Mouse (Mus musculus) layer of hippocampus, adult 8-10 months (tissue): Measurements from ENCODE around the gene Pkm. TPM values are rescaled to one million over a fixed set of nuclear protein-coding genes. Genes with fewer than 3 reads are reported as not detected.

Source experiments
- DNase-seq, 2 experiments: peaks; one replicate each; pipeline ENCODE4 v3.0.0; 2022; ENCODE audit warnings: low spot score in 2 of 2
- total RNA-seq, 4 experiments: library from RNA; stranded (reverse); gene quantifications; 2 replicates each; pipeline ENCODE4 v1.2.4; 2022

Pkm gene
- 1,000 to 10,000 TPM; 1,385 to 1,484 (median 1,437) TPM for total RNA-seq

DNA sequence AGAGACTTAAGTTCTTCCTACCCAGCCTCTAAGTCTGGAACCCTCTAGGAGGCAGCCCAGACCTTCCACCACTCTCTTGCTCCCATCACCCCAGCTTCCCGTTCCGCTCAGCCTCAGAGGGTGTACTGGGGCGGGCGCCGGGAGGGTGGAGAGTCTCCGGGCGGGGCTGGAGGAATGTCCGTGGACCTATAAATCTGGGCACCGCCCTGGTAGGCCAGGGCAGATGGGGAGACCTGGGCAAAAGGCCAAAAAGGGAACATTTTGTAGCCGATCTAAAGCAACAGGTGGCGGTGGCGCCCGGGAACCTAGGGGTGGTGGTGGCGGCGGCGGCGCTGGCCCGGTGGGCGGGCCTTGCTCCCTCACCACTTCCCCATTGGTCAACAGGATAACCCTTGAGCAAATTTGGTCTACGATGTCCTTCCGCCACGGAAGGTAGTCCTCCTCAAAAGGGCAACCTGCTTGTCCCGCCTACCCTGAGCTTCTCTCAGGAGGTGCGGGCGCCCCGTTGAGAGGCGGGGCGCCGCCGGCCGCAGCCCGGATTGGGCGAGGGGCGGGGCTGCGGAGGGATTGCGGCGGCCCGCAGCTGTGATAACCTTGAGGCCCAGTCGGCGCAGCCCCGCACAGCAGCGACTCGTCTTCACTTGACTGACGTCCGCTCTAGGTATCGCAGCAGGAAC is at the start of gene Pkm:
TSS of gene Pkm (plus strand) at position 411 of the 677 bp plus-strand sequence.
- peak; percentile 96 to 97 for DNase-seq

DNA sequence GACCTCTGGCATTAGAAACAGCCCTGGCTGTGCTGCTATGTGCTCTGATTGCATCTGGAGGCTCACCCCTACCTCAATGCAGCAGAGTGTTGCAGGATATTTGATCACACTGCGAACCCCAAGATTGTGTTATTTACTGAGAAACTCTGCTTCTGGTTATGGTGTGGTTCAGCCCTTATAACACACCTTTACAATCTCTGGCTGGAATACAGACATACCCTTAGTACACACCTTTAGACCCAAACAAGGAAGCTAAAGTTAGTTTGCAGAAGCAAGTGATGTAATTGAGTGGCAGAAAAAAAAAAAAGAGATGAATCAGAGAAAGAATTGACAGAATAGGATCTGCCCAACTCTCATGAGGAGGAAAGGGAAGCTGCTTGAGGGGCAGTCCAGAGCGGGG is 45.2 kb upstream of the Pkm start:
- no peak for DNase-seq

DNA sequence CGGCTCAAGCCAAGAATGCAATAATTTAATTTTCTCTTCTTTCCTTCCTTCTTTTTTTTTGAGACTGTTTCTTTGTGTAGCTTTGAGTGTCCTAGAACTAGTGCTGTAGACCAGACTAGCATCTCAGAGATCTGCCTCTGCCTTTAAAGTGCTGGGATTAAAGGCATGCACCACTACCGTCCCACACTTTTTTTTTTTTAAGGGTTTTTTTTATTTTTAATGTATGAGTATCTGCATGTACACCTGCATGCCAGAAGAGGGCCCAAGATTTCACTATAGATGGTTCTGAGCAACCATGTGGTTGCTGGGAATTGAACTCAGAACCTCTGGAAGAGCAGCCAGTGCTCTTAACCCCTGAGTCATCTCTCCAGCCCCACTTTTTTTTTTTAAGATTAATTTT is 40.4 kb upstream of the Pkm start:
- no peak for DNase-seq

DNA sequence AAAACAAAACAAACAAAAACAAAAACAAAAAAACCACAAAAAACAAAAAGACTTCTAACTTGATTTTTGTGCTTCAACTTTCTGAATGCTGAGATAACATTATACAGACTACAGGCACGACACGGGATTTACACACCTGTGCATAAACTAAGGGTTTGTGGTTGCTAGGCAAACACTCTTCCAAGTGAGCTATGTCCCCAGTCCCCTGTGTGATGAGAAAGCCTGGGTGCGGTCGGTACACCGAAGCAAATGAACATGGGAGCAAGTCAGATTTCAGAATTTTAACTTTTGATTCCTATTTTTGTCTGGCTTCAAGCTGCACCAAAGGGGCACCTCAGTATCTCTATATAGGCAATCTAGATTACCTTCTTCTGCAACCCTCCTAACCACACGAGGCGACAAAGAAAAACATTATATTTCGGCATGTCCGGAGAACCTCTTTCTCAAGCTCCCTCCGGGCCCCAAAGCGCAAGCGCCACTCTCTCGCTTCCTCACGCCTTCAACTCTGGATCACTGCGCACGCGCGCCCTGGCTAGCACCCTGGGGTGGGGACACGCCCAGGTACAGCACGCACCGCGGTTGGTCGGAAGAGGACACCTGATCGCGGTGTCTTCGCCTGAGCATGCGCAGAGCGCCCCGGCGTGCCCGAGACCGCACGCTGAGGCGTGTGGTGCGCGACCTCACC is 39.4 kb upstream of the Pkm start, which contains the start of gene Parp6:
TSS of gene Parp6 (plus strand) at position 663 of the 685 bp plus-strand sequence.
- peak; percentile 99 for DNase-seq

DNA sequence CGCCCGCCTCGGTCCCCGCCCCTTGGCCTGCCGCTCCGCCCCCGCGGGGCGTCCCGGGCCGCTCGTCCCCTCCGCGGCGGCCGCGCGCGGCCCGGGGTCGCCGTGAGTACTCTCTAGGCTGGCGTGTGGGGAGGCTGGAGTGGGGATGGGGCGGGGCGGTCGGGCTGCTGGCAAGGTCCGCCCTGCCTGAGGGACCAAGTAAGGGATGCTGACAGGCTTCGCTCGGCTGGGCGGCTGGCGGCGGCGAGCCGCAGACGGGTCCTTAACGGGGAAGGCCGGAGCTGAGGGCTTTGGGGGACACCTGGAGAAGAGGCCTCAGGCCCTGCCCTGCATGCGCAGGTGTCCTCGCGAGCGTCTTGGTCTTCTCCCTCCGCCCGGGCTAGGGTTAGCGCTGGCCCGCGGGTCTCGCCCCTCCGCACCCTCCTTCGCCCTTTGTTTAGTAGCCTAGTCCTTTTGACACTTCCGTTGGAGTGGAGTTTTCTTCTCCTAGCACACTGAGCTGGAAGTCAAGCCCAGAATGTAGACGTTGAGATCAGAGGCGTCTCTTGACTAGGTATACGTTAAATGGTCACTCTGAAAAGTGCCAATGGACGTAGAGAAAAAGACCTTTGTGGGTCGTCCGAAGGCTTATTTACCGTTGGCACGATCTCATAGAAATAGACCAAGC is 38.7 kb upstream of the Pkm start:
- DNase-seq, result no peak

DNA sequence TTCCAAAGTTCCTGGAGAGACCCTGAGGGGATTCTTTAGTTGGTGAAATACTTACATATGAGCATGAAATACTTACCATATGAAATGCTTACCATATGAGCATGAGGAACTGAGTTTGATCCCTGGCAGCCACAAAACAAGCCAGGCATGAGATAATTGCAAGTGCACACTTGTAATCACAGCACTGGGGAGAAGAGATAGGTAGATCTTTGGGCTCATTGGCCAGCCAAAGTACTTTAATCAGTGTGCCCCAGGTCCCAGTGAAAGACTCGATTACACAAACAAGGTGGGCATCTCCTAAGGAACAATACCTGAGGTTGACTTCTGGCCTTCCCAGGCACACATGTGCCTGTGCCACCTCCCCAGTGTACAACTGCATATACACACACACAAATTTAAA is 17.8 kb upstream of the Pkm start:
- no peak for DNase-seq

DNA sequence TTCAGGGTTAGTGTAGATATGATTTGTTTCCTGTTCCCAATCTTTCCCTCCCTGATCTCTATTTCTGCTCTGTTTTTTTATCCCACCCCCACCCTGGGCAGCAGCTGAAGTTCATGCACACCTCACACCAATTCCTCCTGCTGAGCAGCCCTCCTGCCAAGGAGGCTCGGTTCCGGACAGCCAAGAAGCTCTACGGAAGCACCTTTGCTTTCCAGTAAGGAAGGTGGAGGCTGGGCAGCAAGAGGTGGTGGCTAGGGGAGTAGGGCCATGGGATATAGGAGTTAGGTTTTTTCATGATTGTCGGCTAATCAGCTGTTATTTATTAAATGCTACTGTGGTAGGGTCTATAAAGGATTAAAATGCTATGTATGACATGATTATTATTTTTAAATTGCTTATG is 16.2 kb upstream of the Pkm start:
- no peak for DNase-seq

DNA sequence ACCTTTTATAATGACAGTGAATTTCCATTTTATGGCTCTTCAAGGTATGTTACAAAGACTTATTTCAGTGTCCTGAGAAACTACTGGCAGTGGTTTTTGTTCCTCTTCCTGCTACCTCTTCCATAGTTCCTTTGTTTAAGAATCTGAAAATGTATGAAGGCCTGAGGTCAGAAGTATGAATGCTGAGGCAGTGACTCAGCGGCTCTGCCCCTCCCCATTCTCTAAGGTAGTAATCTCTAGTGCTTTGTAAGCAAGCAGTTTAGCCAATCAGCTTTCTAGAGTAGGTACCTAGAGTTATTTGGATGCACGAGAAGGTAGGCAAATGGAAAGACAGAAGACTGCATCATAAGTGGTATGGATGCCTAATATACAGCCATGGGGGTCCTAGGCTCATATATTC is 14.8 kb upstream of the Pkm start:
- DNase-seq, result no peak

DNA sequence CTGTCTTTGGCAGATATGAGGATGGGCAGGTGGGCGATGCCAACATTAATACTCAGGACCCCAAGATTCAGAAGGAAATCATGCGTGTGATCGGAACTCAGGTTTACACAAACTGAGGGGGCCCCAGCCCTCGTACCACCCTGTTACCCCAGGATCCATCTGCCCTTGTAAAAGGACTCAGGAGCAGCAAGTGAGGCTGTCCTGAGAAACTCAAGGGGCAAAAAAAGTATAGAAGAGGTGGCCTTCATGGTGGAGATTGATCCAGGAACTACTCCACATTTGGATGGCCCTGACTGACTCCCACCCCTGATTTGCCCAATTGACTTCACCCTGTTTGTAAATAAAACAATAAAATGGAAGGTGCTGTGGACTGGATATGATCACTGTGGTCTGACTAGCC is 6.3 kb upstream of the Pkm start:
- DNase-seq, result no peak

DNA sequence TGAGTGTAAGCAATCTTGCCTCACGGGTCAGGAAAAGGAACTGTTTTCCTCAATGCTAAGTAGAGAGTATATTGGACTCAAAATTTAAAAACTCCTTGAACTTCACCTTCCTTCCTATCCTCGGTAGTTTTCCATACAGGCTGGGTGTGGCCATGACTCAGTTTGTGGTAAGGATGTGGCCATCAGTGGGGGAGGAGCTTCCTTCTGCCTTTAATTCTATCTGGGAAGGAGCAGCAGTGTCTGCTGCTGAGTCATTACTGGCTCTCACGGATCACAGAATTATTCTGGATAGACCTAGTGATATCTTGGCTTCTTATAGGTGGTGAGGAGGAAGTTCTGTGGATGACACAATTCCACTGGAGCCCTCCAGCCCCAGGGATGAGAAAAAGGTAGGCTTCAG is 2.8 kb upstream of the Pkm start:
- DNase-seq, result no peak

DNA sequence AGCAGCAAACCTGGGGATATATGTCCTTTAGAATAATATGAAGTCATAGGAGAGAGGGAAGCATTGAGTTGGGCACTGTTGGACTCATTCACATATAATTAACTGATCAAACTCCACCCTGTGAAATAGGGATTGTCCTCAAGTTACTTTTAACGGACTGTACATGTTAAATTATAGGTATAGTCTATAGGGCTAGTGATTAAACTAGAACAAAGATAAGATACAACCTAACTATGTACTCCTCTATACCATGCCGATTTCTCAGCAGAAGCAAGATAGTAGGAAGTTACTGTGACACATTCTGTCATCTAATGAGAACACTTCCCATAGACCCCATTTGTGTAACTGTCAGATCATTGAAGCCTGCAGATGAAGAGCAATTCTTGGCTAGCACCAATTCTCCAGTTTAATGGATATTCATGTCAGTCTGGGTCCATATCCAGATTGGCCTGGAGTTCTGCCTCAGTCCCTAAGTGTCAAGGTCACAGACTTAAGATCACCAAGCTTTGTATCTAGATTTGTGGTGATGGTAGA is 1.7 kb upstream of the Pkm start:
- no peak for DNase-seq

DNA sequence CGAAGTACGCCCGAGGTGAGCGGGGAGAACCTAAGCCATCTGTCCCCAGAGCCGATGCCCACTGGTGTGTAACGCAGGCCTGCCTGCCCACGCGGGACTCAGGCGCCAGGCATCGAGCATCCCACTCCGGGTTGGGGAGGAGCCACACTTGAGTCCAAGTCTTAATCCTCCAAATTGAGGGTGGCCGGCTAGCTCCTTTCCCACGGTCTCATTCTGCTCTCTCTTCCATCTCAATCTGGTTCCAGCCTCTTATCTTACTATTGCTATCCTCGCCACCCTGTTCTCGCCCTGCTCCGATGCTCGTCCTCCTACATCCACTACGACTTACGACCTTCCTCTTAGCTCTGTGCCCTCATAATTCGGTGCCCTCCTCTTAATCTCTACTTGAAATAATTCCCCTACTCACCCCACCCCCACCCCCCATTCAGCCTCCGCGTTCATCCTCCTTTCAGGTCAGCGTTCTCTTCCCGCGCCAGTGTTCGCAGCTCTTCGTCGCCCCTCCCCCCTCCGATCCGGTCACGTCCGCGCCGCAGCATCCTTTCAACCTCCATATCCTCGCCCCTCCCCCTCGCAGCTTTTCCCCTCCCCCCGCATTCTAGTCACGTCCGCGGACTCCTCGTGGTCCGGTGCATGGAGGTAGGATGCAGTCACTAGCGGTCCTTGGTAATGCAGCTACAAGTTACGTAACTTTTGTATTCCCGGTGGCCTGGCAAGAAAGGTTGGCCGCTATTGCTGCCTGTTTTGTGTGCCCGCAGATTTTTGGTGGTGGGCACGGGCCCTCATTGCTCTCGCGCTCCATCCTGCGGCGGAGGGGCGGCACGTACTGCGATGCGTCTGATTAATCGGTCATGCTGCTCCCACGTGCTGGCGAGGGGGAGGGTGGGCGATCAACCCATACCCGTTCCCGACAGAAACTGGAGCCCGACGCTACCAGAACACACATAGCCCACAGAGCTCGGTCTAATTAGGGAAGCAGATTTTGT is 758 bp downstream of the Pkm start:
- DNase-seq, result peak; percentile 84

DNA sequence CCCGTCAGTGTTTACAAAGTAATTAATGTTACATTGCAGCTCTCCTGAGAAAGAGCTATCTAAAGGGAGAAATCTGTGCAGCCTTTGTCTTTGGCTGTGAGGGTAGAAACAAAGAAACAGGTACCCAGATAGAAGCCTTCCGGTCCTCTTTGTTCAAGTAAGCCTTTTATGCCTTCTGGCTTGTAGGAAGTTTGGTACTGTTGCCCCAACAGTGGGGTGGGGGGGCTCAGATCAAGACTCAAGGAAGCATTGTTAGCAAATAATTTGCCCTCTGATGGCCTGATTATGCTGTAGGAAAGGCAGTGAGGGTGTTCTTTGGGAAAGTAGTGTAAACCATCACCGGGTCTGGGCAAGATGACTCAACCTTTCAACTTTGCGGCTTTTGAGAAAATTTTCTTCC is 2.0 kb downstream of the Pkm start:
- no peak for DNase-seq

DNA sequence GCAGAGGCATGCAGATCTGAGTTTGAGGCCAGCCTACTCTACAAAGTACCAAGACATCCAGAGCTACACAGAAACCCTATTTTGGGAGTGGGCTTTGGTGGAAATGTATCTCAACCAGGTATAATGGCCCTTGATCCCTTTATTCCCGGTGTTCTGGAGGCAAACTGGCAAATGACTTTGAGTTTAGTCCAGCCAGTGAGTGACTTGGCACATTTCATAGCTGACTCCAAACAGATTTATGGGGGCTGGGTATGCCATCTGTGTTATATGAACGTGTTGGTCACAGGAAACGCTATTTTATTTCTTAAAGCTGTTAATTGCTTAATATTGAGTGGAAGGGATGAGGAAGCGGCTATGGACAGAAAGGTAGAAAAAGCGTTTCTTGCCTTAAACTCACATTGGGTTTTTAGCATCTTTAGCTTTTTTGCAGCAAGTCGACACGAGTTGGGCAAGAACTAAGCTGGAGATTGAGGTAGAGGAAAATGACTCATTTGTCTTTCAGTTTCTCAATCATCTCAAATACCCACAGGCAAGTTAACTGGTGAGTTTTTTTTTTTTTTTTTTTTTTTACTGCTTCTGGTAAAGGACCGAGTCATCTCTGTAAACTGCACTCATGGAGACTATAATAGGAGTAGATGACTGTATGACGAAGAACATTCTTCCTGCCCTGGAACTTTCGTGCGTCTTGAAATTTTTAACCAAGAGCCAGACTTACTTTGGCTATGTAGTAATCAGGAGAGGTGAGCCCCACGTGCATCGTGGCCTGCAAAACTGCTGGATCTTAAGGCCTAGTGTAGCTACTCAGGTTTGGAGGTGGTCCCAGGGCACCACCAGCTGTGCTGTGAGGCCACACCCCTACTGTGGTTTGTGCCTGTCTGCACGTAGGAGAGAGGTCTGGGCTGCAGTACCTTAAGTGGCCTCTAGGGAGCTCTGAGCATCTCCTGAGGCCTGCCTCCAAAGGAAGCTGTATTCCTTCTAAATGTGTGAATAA is 3.2 kb downstream of the Pkm start:
- peak; percentile 71 to 80 for DNase-seq

DNA sequence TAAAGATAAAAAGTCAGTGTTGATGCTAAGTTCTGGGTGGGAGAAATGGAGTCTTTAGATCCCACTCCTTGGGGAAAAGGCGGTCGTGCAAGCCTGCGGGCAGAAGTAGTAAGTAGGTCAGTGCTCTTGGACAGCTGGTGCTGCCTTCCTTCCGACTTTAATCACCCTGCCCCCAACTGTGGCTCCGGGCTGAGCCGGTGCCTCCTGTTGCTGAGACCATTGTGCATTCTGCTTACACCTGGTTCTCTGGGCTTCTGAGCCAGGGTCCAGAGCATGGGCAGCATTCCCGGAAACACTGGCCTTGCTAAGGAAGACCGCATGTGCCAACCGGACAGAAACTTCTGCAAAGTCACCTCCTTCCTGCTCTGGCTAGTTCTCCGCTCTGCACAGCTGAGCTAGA is 4.3 kb downstream of the Pkm start:
- no peak for DNase-seq

DNA sequence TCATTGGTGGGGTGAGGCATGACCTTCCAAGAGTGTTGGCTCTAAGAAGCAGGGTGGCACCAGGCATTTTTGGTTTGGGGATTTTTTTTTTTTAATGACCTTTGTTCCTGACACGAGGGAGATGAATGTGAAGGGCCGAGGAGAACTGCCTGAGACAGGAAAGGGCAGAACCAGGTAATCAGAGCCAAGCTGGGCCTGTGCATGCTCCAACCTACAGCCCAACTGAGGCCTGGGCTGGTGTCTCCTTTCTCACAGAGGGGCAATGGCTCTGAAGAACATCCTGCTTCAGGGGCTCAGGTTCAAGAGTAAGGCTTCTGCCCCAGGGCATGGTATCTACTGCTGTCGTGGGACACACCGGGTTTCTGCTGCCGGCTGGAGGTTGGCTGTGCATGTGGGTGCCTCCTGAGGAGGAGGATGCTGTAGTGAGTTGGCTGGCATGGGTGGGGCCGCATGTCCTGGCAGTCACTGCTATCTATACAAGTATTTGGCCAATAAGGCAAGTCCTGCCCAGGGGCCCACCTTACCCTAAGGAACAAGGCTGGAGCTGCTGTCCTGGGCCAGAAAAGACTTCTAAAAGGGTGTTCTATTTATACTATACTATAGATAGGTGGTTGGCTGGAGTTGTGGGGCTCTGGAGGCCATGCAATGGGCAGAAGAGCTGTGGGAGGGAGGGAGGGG is 5.3 kb downstream of the Pkm start:
- no peak for DNase-seq

DNA sequence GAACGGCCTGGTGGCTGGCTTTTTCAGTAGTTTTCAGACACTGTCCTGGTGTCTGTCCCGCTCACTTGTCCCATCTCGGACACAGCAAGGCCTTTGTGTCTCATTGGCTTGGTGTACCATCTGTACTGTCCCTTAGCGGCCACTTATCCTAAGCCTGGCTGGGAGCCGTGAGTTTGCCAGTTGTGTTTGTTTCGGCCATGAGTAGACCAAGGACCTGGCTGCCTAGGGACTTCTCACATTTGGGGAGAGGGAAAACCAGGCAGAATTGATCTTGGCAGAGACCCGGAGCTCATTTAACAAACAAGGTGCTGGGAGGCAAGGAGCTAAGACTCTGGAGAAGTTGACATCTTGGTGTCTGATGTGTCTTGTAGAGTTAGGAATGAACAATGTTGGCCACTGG is 7.1 kb downstream of the Pkm start:
- DNase-seq, result no peak

DNA sequence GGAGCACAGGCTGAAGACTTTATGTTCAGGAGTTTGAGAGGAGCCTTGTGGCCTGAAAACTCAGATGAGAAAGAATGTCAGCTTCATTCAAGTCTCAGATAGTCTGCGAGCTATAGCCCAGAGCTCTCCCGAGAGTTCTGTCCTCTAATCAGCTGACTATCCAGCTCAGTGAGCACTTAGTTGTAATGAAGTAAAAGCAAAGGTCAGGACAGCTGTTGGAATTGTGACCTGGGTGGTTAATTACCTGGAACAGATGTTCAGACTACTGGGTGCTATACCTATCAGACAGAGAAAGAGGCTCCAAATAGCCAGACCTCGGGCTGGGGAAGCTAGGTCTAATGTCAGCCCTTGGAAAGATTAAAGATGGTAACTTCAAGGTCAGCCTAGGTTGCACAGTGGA is 7.8 kb downstream of the Pkm start:
- no peak for DNase-seq

DNA sequence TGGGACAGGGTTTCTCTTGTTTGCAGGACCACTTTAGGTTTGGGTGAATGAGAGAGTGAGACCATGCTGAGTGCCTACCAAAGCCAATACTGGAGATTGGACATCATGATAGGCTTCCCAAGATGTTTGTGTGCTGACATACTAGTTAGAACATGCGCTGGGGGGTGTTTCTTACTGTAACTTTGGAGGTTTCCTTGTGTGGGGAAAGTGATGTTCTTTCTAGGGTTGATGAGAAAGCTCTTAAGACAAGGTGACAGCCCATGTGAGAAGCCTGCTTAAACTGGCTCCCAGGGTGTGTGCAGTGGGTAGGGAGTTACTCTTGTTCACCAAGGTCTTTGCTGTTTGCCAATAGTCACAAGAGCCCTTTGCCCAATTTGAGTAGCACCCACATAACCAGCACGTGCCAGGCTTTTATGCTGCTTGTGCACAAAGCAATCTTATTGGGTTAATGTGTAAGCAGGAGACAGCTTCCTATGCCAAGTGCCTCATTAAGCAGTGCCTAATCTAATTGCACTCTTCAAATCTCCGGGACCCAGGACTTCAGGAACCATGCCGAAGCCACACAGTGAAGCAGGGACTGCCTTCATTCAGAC is 8.6 kb downstream of the Pkm start:
- no peak for DNase-seq
